8 mouse cellular contexts compared by ENCODE assay signal in the genomic region with DNA sequence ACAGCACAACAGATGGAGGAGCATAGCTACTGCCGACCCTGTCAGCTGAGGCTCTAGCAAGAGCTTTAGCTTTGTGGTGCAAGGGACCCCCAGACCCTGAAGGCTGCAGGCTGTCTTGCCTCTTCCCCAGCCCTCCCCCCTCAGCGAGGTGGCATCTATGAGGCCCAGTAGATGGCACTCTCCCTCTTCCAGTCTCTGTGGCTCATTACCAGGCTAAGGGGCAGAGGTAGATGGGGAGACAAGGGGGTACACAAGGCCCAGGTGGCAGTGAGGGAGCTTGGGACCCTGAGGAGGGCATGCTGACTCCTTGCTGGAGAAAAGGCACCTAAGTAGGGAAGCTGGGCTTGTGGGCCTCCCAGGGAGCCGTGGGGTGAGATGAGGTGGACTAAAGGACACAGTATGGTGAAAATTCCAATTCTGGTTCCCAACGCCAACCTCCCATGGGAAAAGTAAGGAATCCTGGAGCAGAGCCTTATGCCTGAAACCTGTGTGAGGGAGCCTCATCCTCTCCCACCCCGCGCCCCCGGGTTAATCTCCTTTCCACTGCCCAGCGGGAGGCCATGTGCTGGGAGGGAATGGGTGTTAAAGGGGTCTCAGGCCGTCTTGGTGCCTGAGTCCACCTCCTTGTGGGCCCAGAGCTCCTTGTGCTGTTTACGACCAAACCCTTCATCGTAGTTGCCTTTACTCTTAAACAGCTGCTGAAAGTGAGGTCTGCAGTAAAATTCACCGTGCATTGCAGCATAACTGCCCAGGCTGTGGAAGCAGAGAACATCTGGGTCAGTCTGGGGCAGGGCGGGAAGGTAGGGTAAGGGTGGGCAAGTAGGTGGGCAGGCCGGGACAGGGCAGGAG. TPM values are rescaled to one million over a fixed set of nuclear protein-coding genes. Genes with fewer than 3 reads are reported as not detected.
A peak's percentile ranks its signal among the peaks of the same experiment; 100 is the strongest.
DNase-seq lines count a peak whose midpoint lies in the region; ATAC-seq lines count a peak whose summit lies in the region.

No protein-coding gene starts in this region.

- WGBS in embryonic facial prominence, embryonic 14.5 days: 55% methylated on average over 14 of the region's 14 CpGs
- WGBS in intestine, embryonic 16.5 days: 57% methylated on average over 14 of the region's 14 CpGs

- H3K27ac ChIP-seq in embryonic facial prominence, embryonic 14.5 days (replicated peaks; ENCODE audit: low read depth, low read length): peak overlapping the region; percentile 98
- H3K27ac ChIP-seq in intestine, embryonic 16.5 days (ENCODE audit: low read length): 0 out of 2 replicates have a peak overlapping the region, but pooled peaks have one; percentile 3

- peak overlapping the region; percentile 96 for H3K9ac ChIP-seq in embryonic facial prominence, embryonic 14.5 days (ENCODE audit: low read depth, low read length)
- H3K9ac ChIP-seq in intestine, embryonic 16.5 days (ENCODE audit: low read depth, low read length): peak overlapping the region; percentile 85

- no peaks in the 10 kb centered on the region for H3K27me3 ChIP-seq in embryonic facial prominence, embryonic 14.5 days (replicated peaks; ENCODE audit: control insufficient read depth, insufficient read depth, low read length)
- H3K27me3 ChIP-seq in intestine, embryonic 16.5 days (replicated peaks; ENCODE audit: control insufficient read depth, insufficient read depth, low read length): no peaks in the 10 kb centered on the region

- no peaks in the 10 kb centered on the region for H3K9me3 ChIP-seq in embryonic facial prominence, embryonic 14.5 days (ENCODE audit: control insufficient read depth, low read length)
- H3K9me3 ChIP-seq in intestine, embryonic 16.5 days (ENCODE audit: control insufficient read depth, low read length): no peaks in the 10 kb centered on the region

- DNase-seq in embryo, embryonic 11 days: peak; percentile 22
- no peak for DNase-seq in embryo, embryonic 9.5 days (ENCODE audit: extremely low spot score)
- peak; percentile 87 for DNase-seq in CD4-positive, CD25-positive, alpha-beta regulatory T cell, adult 2 months (ENCODE audit: low read depth, low spot score)
- DNase-seq in embryonic facial prominence, embryonic 14.5 days (ENCODE audit: low spot score): peak; percentile 16
- DNase-seq in lung, postnatal 25 days (ENCODE audit: low spot score): peak; percentile 49
- DNase-seq in spleen, postnatal 4 days (ENCODE audit: low spot score in 2 of 2): peak; percentile 46 to 73
- no peak for DNase-seq in testis, postnatal 10 days (ENCODE audit: low spot score)

- peak overlapping the region; percentile 65 for H3K4me2 ChIP-seq in embryonic facial prominence, embryonic 14.5 days (ENCODE audit: low read depth, low read length)
- H3K4me2 ChIP-seq in intestine, embryonic 16.5 days (ENCODE audit: low read depth, low read length): peak overlapping the region; percentile 94

- H3K4me3 ChIP-seq in embryonic facial prominence, embryonic 14.5 days (ENCODE audit: low read depth, low read length): peak overlapping the region; percentile 87
- H3K4me3 ChIP-seq in intestine, embryonic 16.5 days (ENCODE audit: low read length): peak overlapping the region; percentile 72

- peaks cover 54% of the 10 kb centered on the region for H3K36me3 ChIP-seq in embryonic facial prominence, embryonic 14.5 days (ENCODE audit: control insufficient read depth, insufficient read depth, low read length)
- 0 out of 2 replicates have a peak, but pooled peaks cover 6% of the 10 kb centered on the region for H3K36me3 ChIP-seq in intestine, embryonic 16.5 days (ENCODE audit: control insufficient read depth, insufficient read depth, low read length)

- no peak for ATAC-seq in embryonic facial prominence, embryonic 14.5 days (ENCODE audit: low read depth)
- ATAC-seq in intestine, embryonic 16.5 days: peak; percentile 3; the same call in 1 of the 2 replicates

- H3K4me1 ChIP-seq in embryonic facial prominence, embryonic 14.5 days (ENCODE audit: control insufficient read depth, insufficient read depth, low read length): peaks cover 21% of the 10 kb centered on the region
- peaks cover 25% of the 10 kb centered on the region for H3K4me1 ChIP-seq in intestine, embryonic 16.5 days (ENCODE audit: control insufficient read depth, insufficient read depth, low read length)

RNA-seq across cellular contexts. Expression of gene Gm10840, which starts 2.3 kb away (rescaled TPM):
- polyA plus RNA-seq in embryonic facial prominence, embryonic 14.5 days (2014; fragmentation: Nextera tagmentation; extraction: Ambion mirVana): not detected in 2 replicates
- not detected in 2 replicates for polyA plus RNA-seq in intestine, embryonic 16.5 days (2015; fragmentation: Nextera tagmentation; extraction: Ambion mirVana)

RNA-seq across cellular contexts. Expression of gene Limd2, which starts 2.4 kb away (rescaled TPM):
- 169 and 216 TPM in 2 replicates for polyA plus RNA-seq in embryonic facial prominence, embryonic 14.5 days (2014; fragmentation: Nextera tagmentation; extraction: Ambion mirVana)
- polyA plus RNA-seq in intestine, embryonic 16.5 days (2015; fragmentation: Nextera tagmentation; extraction: Ambion mirVana): 80.1 and 84.3 TPM in 2 replicates

RNA-seq across cellular contexts. Expression of gene Strada, which starts 43.7 kb away (rescaled TPM):
- polyA plus RNA-seq in embryonic facial prominence, embryonic 14.5 days (2014; fragmentation: Nextera tagmentation; extraction: Ambion mirVana): 24.0 and 26.2 TPM in 2 replicates
- 13.0 and 13.5 TPM in 2 replicates for polyA plus RNA-seq in intestine, embryonic 16.5 days (2015; fragmentation: Nextera tagmentation; extraction: Ambion mirVana)

RNA-seq across cellular contexts. Expression of gene Ccdc47, which starts 57.8 kb away (rescaled TPM):
- 76.0 and 77.4 TPM in 2 replicates for polyA plus RNA-seq in embryonic facial prominence, embryonic 14.5 days (2014; fragmentation: Nextera tagmentation; extraction: Ambion mirVana)
- 94.0 and 97.3 TPM in 2 replicates for polyA plus RNA-seq in intestine, embryonic 16.5 days (2015; fragmentation: Nextera tagmentation; extraction: Ambion mirVana)

RNA-seq across cellular contexts. Expression of gene Ddx42, which starts 58.4 kb away (rescaled TPM):
- polyA plus RNA-seq in embryonic facial prominence, embryonic 14.5 days (2014; fragmentation: Nextera tagmentation; extraction: Ambion mirVana): 62.7 and 69.1 TPM in 2 replicates
- 54.5 and 57.5 TPM in 2 replicates for polyA plus RNA-seq in intestine, embryonic 16.5 days (2015; fragmentation: Nextera tagmentation; extraction: Ambion mirVana)

Comparison
In these comparisons a context has a peak if more than half of its experiments do, and no peak if none do; other contexts are left out.
1. DNase-seq: peak in embryo, embryonic 11 days (single experiment), CD4-positive, CD25-positive, alpha-beta regulatory T cell, adult 2 months (single experiment), embryonic facial prominence, embryonic 14.5 days (single experiment), lung, postnatal 25 days (single experiment) and spleen, postnatal 4 days (2 of 2); none in embryo, embryonic 9.5 days (single experiment) and testis, postnatal 10 days (single experiment).